ENCODE assay signal across 8 mouse cellular contexts in the genomic region with DNA sequence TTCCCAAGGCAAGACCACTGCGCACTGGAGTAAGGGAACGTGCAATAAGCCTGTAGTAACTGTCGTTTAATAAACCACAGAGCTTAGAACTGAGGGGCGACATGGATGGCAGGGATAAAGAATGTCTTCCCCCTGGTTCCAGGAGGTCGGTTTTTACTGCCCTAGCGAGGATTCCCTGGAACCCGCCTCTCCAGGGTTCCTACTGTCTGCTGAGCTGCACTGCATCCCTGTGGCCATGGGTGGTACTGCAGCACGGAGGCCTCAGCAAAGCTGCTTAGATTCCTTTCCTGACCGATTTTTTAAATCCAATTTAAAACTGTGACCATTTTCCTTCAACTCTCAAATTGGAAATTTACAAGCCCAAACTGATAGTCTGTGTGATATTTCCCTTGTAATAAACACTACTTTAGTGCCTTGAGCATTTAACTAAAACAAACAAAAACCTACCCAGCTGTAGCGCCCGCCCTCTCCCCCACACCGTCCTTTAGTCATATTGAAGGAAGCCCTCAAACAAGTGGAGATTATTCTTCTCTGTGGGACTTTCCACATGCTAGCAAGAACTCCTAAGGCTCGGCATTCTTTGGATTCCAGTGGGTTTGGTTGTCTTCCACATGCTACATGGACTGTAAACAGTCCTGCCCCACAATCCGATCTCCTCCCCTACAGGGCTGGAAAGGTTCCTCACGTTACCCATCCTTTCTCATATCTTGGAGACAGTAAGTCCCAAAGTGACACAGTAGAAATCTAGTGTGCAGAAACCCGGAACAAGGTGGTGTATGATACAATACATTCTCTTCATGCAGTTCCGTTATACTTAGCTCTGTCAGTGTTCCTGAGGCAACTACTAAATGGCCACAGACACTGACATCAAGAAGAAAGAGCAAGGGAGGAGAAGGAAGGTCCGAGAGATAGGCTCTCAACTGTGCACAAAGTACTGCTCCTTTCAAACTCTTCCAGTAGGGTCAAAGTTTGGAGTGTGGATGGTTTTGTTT. TPM values are rescaled to one million over a fixed set of nuclear protein-coding genes. Genes with fewer than 3 reads are reported as not detected.
A peak's percentile ranks its signal among the peaks of the same experiment; 100 is the strongest.
DNase-seq lines count a peak whose midpoint lies in the region; ATAC-seq and TF ChIP-seq lines count a peak whose summit lies in the region.

No protein-coding gene starts in this region.

- no peak overlapping the region for H3K4me3 ChIP-seq in G1E (ENCODE audit: low read depth, low read length)
- H3K4me3 ChIP-seq in forebrain, embryonic 15.5 days: no peak overlapping the region
- no peak overlapping the region for H3K4me3 ChIP-seq in lung, embryonic 15.5 days

- DNase-seq in G1E (ENCODE audit: low spot score): peak; percentile 9
- DNase-seq in cerebellum, adult 11 months: peak; percentile 69
- peak; percentile 77 to 90 for DNase-seq in heart, postnatal 36 days
- DNase-seq in layer of hippocampus, adult 11-12 months (ENCODE audit: low spot score): peak; percentile 88
- peak; percentile 78 for DNase-seq in ovary, postnatal 36 days (ENCODE audit: low spot score)
- DNase-seq in thymus, postnatal 14 days: peak; percentile 58

- 50% methylated on average over 18 of the region's 18 CpGs for WGBS in forebrain, embryonic 15.5 days
- WGBS in lung, embryonic 15.5 days: 38% methylated on average over 18 of the region's 18 CpGs

- intact Hi-C loops in heart, postnatal 36 days (cut with DNase I): loop anchor here (1.0 to 5.0 kb wide), 4 partner anchors 203 to 1002 kb away; no protein-coding TSS in a partner anchor

- no peak overlapping the region for H3K9ac ChIP-seq in forebrain, embryonic 15.5 days (replicated peaks)
- no peak overlapping the region for H3K9ac ChIP-seq in lung, embryonic 15.5 days

- no peaks in the 10 kb centered on the region for H3K9me3 ChIP-seq in G1E (replicated peaks)
- no peaks in the 10 kb centered on the region for H3K9me3 ChIP-seq in forebrain, embryonic 15.5 days
- no peaks in the 10 kb centered on the region for H3K9me3 ChIP-seq in lung, embryonic 15.5 days

- TF ChIP-seq CTCF in G1E (IDR thresholded peaks at IDR 0.05; ENCODE audit: low read depth, low read length): peak; percentile 91

- H3K27ac ChIP-seq in forebrain, embryonic 15.5 days (replicated peaks): no peak overlapping the region
- no peak overlapping the region for H3K27ac ChIP-seq in lung, embryonic 15.5 days

- H3K27me3 ChIP-seq in G1E (ENCODE audit: insufficient read depth, low read length): 0 out of 2 replicates have a peak, but pooled peaks cover 3% of the 10 kb centered on the region
- H3K27me3 ChIP-seq in forebrain, embryonic 15.5 days: no peaks in the 10 kb centered on the region
- no peaks in the 10 kb centered on the region for H3K27me3 ChIP-seq in lung, embryonic 15.5 days

- 0 out of 2 replicates have a peak overlapping the region, but pooled peaks have one; percentile 24 for H3K4me2 ChIP-seq in forebrain, embryonic 15.5 days (replicated peaks)
- H3K4me2 ChIP-seq in lung, embryonic 15.5 days: peak overlapping the region; percentile 18; the same call in 1 of the 2 replicates

- H3K4me1 ChIP-seq in G1E (ENCODE audit: insufficient read depth, low read depth, low read length): no peaks in the 10 kb centered on the region
- H3K4me1 ChIP-seq in forebrain, embryonic 15.5 days: no peaks in the 10 kb centered on the region
- no peaks in the 10 kb centered on the region for H3K4me1 ChIP-seq in lung, embryonic 15.5 days

- no peaks in the 10 kb centered on the region for H3K36me3 ChIP-seq in G1E (replicated peaks)
- H3K36me3 ChIP-seq in forebrain, embryonic 15.5 days: no peaks in the 10 kb centered on the region
- H3K36me3 ChIP-seq in lung, embryonic 15.5 days: no peaks in the 10 kb centered on the region

- no peak; the same call in 1 of the 2 replicates for ATAC-seq in G1E (ENCODE audit: extremely low read depth, insufficient number of reproducible peaks, low FRiP score, poor library complexity, severe bottlenecking)
- peak; percentile 81 for ATAC-seq in forebrain, embryonic 15.5 days (replicated peaks)
- ATAC-seq in lung, embryonic 15.5 days (ENCODE audit: borderline replicate concordance, extremely low read depth, low FRiP score, low TSS enrichment): no peak

RNA-seq across cellular contexts. Expression of gene Gm37240, which starts 36.9 kb away (rescaled TPM):
- total RNA-seq in G1E (2014; fragmentation: Nextera tagmentation) (not detected in 2 replicates), G1E (2017) (0.12 TPM in 1 of 2 replicates, not detected in the other)
- polyA plus RNA-seq in G1E (2012): not detected in 2 replicates
- 2.2 and 3.1 TPM in 2 replicates for polyA plus RNA-seq in forebrain, embryonic 15.5 days (2015; fragmentation: Nextera tagmentation; extraction: Ambion mirVana)
- 10 to 100 TPM; 35.9 to 45.6 TPM for total RNA-seq in heart, postnatal 36 days (2021)
- 7.0 and 8.8 TPM in 2 replicates for polyA plus RNA-seq in lung, embryonic 15.5 days (2015; fragmentation: Nextera tagmentation; extraction: Ambion mirVana)

RNA-seq across cellular contexts. Expression of gene Glt28d2, which starts 36.9 kb away (rescaled TPM):
- total RNA-seq in G1E (2014; fragmentation: Nextera tagmentation) (not detected in 2 replicates), G1E (2017) (not detected in 2 replicates)
- polyA plus RNA-seq in G1E (2012): not detected in 2 replicates
- 1.2 and 1.9 TPM in 2 replicates for polyA plus RNA-seq in forebrain, embryonic 15.5 days (2015; fragmentation: Nextera tagmentation; extraction: Ambion mirVana)
- total RNA-seq in heart, postnatal 36 days (2021): 1 to 10 TPM; 4.1 to 4.7 TPM
- 1.6 and 2.0 TPM in 2 replicates for polyA plus RNA-seq in lung, embryonic 15.5 days (2015; fragmentation: Nextera tagmentation; extraction: Ambion mirVana)

RNA-seq across cellular contexts. Expression of gene Sh3d19, which starts 46.7 kb away (rescaled TPM):
- total RNA-seq in G1E (2014; fragmentation: Nextera tagmentation) (1.2 and 1.7 TPM in 2 replicates), G1E (2017) (0.49 and 0.64 TPM in 2 replicates)
- 0.02 and 0.09 TPM in 2 replicates for polyA plus RNA-seq in G1E (2012)
- polyA plus RNA-seq in forebrain, embryonic 15.5 days (2015; fragmentation: Nextera tagmentation; extraction: Ambion mirVana): 8.7 and 9.6 TPM in 2 replicates
- total RNA-seq in heart, postnatal 36 days (2021): 10 to 100 TPM; 23.0 to 32.4 TPM
- 31.8 and 33.0 TPM in 2 replicates for polyA plus RNA-seq in lung, embryonic 15.5 days (2015; fragmentation: Nextera tagmentation; extraction: Ambion mirVana)

Comparison
In these comparisons a context has a peak if more than half of its experiments do, and no peak if none do; other contexts are left out.
1. DNase-seq: peak in every context shown above with its lines; median percentile 88 in layer of hippocampus, adult 11-12 months; 84 in heart, postnatal 36 days; 78 in ovary, postnatal 36 days; 69 in cerebellum, adult 11 months; 58 in thymus, postnatal 14 days; 9 in G1E.